Mouse (Mus musculus) intestine, embryonic 14.5 days (tissue): ENCODE measurements around the gene Cd83. TPM values are rescaled to one million over a fixed set of nuclear protein-coding genes. Genes with fewer than 3 reads are reported as not detected.
A peak's percentile ranks its signal among the peaks of the same experiment; 100 is the strongest.

ENCODE experiments used
- ATAC-seq: fragments of 200-750 bp; cut with Nextera tagmentation; replicated peaks from 2 replicates; pipeline ENCODE4 v1.8.0; 2017; ENCODE audit warnings: low read depth, moderate number of reproducible peaks, moderate TSS enrichment, moderate library complexity; ENCODE audit not compliant: low FRiP score, low TSS enrichment
- DNase-seq: peaks from one replicate; pipeline ENCODE4 v3.0.0-alpha.2; 2018; ENCODE audit warnings: low spot score
- H3K27ac ChIP-seq: fragments of 300-500 bp; sonication (generic); 2 replicates; pipeline ENCODE4 v1.5.1; 2014; ENCODE audit warnings: low read depth, mild to moderate bottlenecking, control low read depth
- H3K27me3 ChIP-seq: fragments of 300-500 bp; sonication (generic); replicated peaks from 2 replicates; pipeline ENCODE4 v1.6.1; 2014; ENCODE audit warnings: low read length, control low read depth; ENCODE audit not compliant: control insufficient read depth, insufficient read depth
- H3K36me3 ChIP-seq: fragments of 300-500 bp; sonication (generic); 2 replicates; pipeline ENCODE4 v1.6.1; 2014; ENCODE audit warnings: low read length, control low read depth; ENCODE audit not compliant: control insufficient read depth, insufficient read depth
- H3K4me1 ChIP-seq: fragments of 300-500 bp; sonication (generic); replicated peaks from 2 replicates; pipeline ENCODE4 v1.6.1; 2014; ENCODE audit warnings: low read length, control low read depth, mixed read lengths; ENCODE audit not compliant: control insufficient read depth, insufficient read depth
- H3K4me2 ChIP-seq: fragments of 300-500 bp; sonication (generic); 2 replicates; pipeline ENCODE4 v1.6.1; 2014; ENCODE audit warnings: low read length
- H3K4me3 ChIP-seq: fragments of 300-500 bp; sonication (generic); 2 replicates; pipeline ENCODE4 v1.5.1; 2014; ENCODE audit warnings: low read depth, low read length, control low read depth, mixed read lengths
- H3K9ac ChIP-seq: fragments of 300-500 bp; sonication (generic); 2 replicates; pipeline ENCODE4 v1.6.1; 2014; ENCODE audit warnings: mild to moderate bottlenecking, low read length
- H3K9me3 ChIP-seq: fragments of 300-500 bp; sonication (generic); 2 replicates; pipeline ENCODE4 v1.6.1; 2016; ENCODE audit warnings: low read length, control low read depth; ENCODE audit not compliant: control insufficient read depth
- WGBS: fragments of 180-500 bp; shearing (Covaris S2); extraction: QIAGEN DNeasy Blood & Tissue Kit; methylation state at CpG from one replicate; pipeline ENCODE4 v1.1.7; 2014; 5-methylcytosine and 5-hydroxymethylcytosine counted together
- polyA plus RNA-seq: library from polyadenylated mRNA; unstranded; fragments of >200 nt; fragmentation: Nextera tagmentation; extraction: Ambion mirVana; gene quantifications from 2 replicates; pipeline ENCODE4 v1.2.1, GENCODE M21; 2014

The Cd83 gene
- polyA plus RNA-seq, 1 experiment from 2014 or later: 9.4 TPM

- no peak for DNase-seq
- Histone ChIP-seq H3K4me3 (no peak overlapping the region), H3K27me3 (peaks cover 8% of the 10 kb centered on the region; the same call in 1 of the 2 replicates), H3K9ac (no peak overlapping the region), H3K9me3 (no peaks in the 10 kb centered on the region), H3K4me1 (0 out of 2 replicates have a peak, but pooled peaks cover 4% of the 10 kb centered on the region), H3K36me3 (no peaks in the 10 kb centered on the region), H3K4me2 (no peak overlapping the region), H3K27ac (no peak overlapping the region)
- WGBS: 83% methylated on average over 4 of the region's 4 CpGs
- ATAC-seq: no peak
These were observed 5.6 kb upstream of the Cd83 start for GRCm38 (mm10) chr13:43778971-43779370.

- WGBS: 81% methylated on average over 8 of the region's 8 CpGs
- H3K9me3 ChIP-seq: no peaks in the 10 kb centered on the region
These were observed 4.5 kb upstream of the Cd83 start for GRCm38 (mm10) chr13:43780071-43780470.

GRCm38 (mm10) chr13:43785712-43786072, 1.1 kb downstream of the Cd83 start:
- DNase-seq: no peak
- H3K4me1 ChIP-seq: peaks cover 6% of the 10 kb centered on the region
- peak overlapping the region; percentile 97 for H3K4me2 ChIP-seq
- WGBS: 46% methylated on average over 8 of the region's 8 CpGs
- H3K27me3 ChIP-seq: peaks cover 24% of the 10 kb centered on the region; the same call in 1 of the 2 replicates
- no peak overlapping the region for H3K9ac ChIP-seq
- H3K9me3 ChIP-seq: no peaks in the 10 kb centered on the region
- H3K36me3 ChIP-seq: no peaks in the 10 kb centered on the region
- no peak overlapping the region for H3K27ac ChIP-seq
- ATAC-seq: no peak
- H3K4me3 ChIP-seq: no peak overlapping the region

More at GRCm38 (mm10) chr13:43780071-43780470, 4.5 kb upstream of the Cd83 start:
- Histone ChIP-seq H3K4me3 (no peak overlapping the region), H3K4me1 (0 out of 2 replicates have a peak, but pooled peaks cover 3% of the 10 kb centered on the region), H3K9ac (no peak overlapping the region), H3K4me2 (no peak overlapping the region), H3K36me3 (no peaks in the 10 kb centered on the region), H3K27me3 (peaks cover 15% of the 10 kb centered on the region; the same call in 1 of the 2 replicates), H3K27ac (no peak overlapping the region)
- ATAC-seq: no peak
- no peak for DNase-seq

- Histone ChIP-seq H3K4me3 (no peak overlapping the region), H3K27ac (no peak overlapping the region), H3K4me1 (peaks cover 6% of the 10 kb centered on the region), H3K9me3 (no peaks in the 10 kb centered on the region), H3K4me2 (peak overlapping the region; percentile 97), H3K27me3 (peaks cover 24% of the 10 kb centered on the region; the same call in 1 of the 2 replicates), H3K36me3 (no peaks in the 10 kb centered on the region), H3K9ac (no peak overlapping the region)
- 25% methylated on average over 12 of the region's 12 CpGs for whole genome bisulfite sequencing
- no peak for ATAC-seq
- peak; percentile 66 for DNase-seq
These were observed 1.7 kb downstream of the Cd83 start for GRCm38 (mm10) chr13:43786171-43786795.

- Histone ChIP-seq H3K4me3 (no peak overlapping the region), H3K4me1 (peaks cover 6% of the 10 kb centered on the region), H3K36me3 (no peaks in the 10 kb centered on the region), H3K9ac (no peak overlapping the region), H3K27ac (no peak overlapping the region), H3K4me2 (no peak overlapping the region), H3K27me3 (peaks cover 24% of the 10 kb centered on the region; the same call in 1 of the 2 replicates), H3K9me3 (no peaks in the 10 kb centered on the region)
- ATAC-seq (no peak), DNase-seq (no peak)
- 32% methylated on average over 2 of the region's 2 CpGs for WGBS
These were observed 2.7 kb downstream of the Cd83 start for GRCm38 (mm10) chr13:43787262-43787661.

- no peak overlapping the region for H3K4me2 ChIP-seq
- no peak overlapping the region for H3K4me3 ChIP-seq
- ATAC-seq (no peak), DNase-seq (no peak)
- H3K36me3 ChIP-seq: no peaks in the 10 kb centered on the region
- no peak overlapping the region for H3K27ac ChIP-seq
- peaks cover 6% of the 10 kb centered on the region for H3K4me1 ChIP-seq
- no peaks in the 10 kb centered on the region for H3K9me3 ChIP-seq
- 58% methylated on average over 8 of the region's 8 CpGs for whole genome bisulfite sequencing
- H3K9ac ChIP-seq: no peak overlapping the region
- peaks cover 23% of the 10 kb centered on the region; the same call in 1 of the 2 replicates for H3K27me3 ChIP-seq
These were observed 3.5 kb downstream of the Cd83 start for GRCm38 (mm10) chr13:43788071-43788470.

- Histone ChIP-seq H3K4me1 (peaks cover 6% of the 10 kb centered on the region), H3K27ac (no peak overlapping the region), H3K4me2 (no peak overlapping the region), H3K9ac (no peak overlapping the region), H3K4me3 (no peak overlapping the region), H3K36me3 (no peaks in the 10 kb centered on the region), H3K9me3 (no peaks in the 10 kb centered on the region), H3K27me3 (peaks cover 15% of the 10 kb centered on the region; the same call in 1 of the 2 replicates)
- ATAC-seq (no peak), DNase-seq (no peak)
- 74% methylated on average over 10 of the region's 10 CpGs for WGBS
These were observed 4.5 kb downstream of the Cd83 start for GRCm38 (mm10) chr13:43788983-43789645.

GRCm38 (mm10) chr13:43790229-43791001, 5.8 kb downstream of the Cd83 start:
- ATAC-seq: no peak
- WGBS: 90% methylated on average over 11 of the region's 11 CpGs

More at GRCm38 (mm10) chr13:43790229-43791001, 5.8 kb downstream of the Cd83 start:
- H3K27ac ChIP-seq: no peak overlapping the region
- H3K9me3 ChIP-seq: no peaks in the 10 kb centered on the region
- no peak overlapping the region for H3K9ac ChIP-seq
- DNase-seq: no peak
- peaks cover 5% of the 10 kb centered on the region; the same call in 1 of the 2 replicates for H3K27me3 ChIP-seq
- no peak overlapping the region for H3K4me2 ChIP-seq
- no peaks in the 10 kb centered on the region for H3K36me3 ChIP-seq
- H3K4me1 ChIP-seq: peaks cover 3% of the 10 kb centered on the region
- H3K4me3 ChIP-seq: no peak overlapping the region
